Mouse (Mus musculus) neural tube, embryonic 12.5 days (tissue): Measurements from ENCODE around the gene Ppp4r4. TPM values are rescaled to one million over a fixed set of nuclear protein-coding genes. Genes with fewer than 3 reads are reported as not detected.
"Not testable (repeated sequence)": the region's sequence is repeated elsewhere in the genome, so short reads cannot be mapped to it uniquely, and the experiment has no call there.

Experiments used
- ATAC-seq: fragments of 200-750 bp; cut with Nextera tagmentation; 2 replicates; pipeline ENCODE4 v1.8.0; 2017; ENCODE audit warnings: low read depth, mild to moderate bottlenecking, moderate TSS enrichment, moderate library complexity; ENCODE audit not compliant: low FRiP score
- H3K27ac ChIP-seq: fragments of 300-500 bp; sonication (generic); 2 replicates; pipeline ENCODE4 v1.5.1; 2016
- H3K27me3 ChIP-seq: fragments of 300-500 bp; sonication (generic); replicated peaks from 2 replicates; pipeline ENCODE4 v1.6.1; 2016; ENCODE audit warnings: mild to moderate bottlenecking
- H3K36me3 ChIP-seq: fragments of 300-500 bp; sonication (generic); 2 replicates; pipeline ENCODE4 v1.6.1; 2016; ENCODE audit warnings: mild to moderate bottlenecking
- H3K4me1 ChIP-seq: fragments of 300-500 bp; sonication (generic); 2 replicates; pipeline ENCODE4 v1.6.1; 2016
- H3K4me2 ChIP-seq: fragments of 300-500 bp; sonication (generic); replicated peaks from 2 replicates; pipeline ENCODE4 v1.6.1; 2016; ENCODE audit warnings: mild to moderate bottlenecking
- H3K4me3 ChIP-seq: fragments of 300-500 bp; sonication (generic); 2 replicates; pipeline ENCODE4 v1.5.1; 2016
- H3K9ac ChIP-seq: fragments of 300-500 bp; sonication (generic); 2 replicates; pipeline ENCODE4 v1.6.1; 2016; ENCODE audit warnings: mild to moderate bottlenecking
- H3K9me3 ChIP-seq: fragments of 300-500 bp; sonication (generic); 2 replicates; pipeline ENCODE4 v1.6.1; 2016; ENCODE audit warnings: mild to moderate bottlenecking
- WGBS: fragments of 180-500 bp; shearing (Covaris S2); methylation state at CpG from one replicate; pipeline ENCODE4 v1.1.7; 2016; 5-methylcytosine and 5-hydroxymethylcytosine counted together
- polyA plus RNA-seq: library from polyadenylated mRNA; unstranded; fragments of >200 nt; fragmentation: Nextera tagmentation; extraction: Ambion mirVana; gene quantifications from 2 replicates; pipeline ENCODE4 v1.2.1, GENCODE M21; 2016

The Ppp4r4 gene
- polyA plus RNA-seq, result 2.3 and 2.6 TPM in 2 replicates

GRCm38 (mm10) chr12:103532020-103532648 lies at the start of gene Ppp4r4:
TSS of gene Ppp4r4 (plus strand) at chr12:103532283.
- Histone ChIP-seq H3K4me1 (no peaks in the 10 kb centered on the region), H3K27ac (no peak within 1 kb of the TSS), H3K4me2 (peak within 1 kb of the TSS; percentile 95), H3K4me3 (peak within 1 kb of the TSS; percentile 63), H3K9ac (peak within 1 kb of the TSS; percentile 68), H3K9me3 (no peaks in the 10 kb centered on the region), H3K27me3 (no peaks in the 10 kb centered on the region), H3K36me3 (no peaks in the 10 kb centered on the region)
- WGBS, result under 1% methylated on average over 60 of the region's 74 CpGs
- peak; percentile 97 for ATAC-seq

GRCm38 (mm10) chr12:103482781-103483180 lies 49.3 kb upstream of the Ppp4r4 start:
- ATAC-seq, result no peak
- Histone ChIP-seq H3K36me3 (no peaks in the 10 kb centered on the region), H3K9me3 (no peaks in the 10 kb centered on the region), H3K4me1 (no peaks in the 10 kb centered on the region), H3K4me3 (no peak overlapping the region), H3K4me2 (no peak overlapping the region), H3K9ac (no peak overlapping the region), H3K27me3 (no peaks in the 10 kb centered on the region), H3K27ac (no peak overlapping the region)
- WGBS, result 85% methylated on average over 2 of the region's 2 CpGs

GRCm38 (mm10) chr12:103484200-103484972 lies 47.7 kb upstream of the Ppp4r4 start:
- not testable (repeated sequence) for H3K27ac ChIP-seq
- WGBS, result 61% methylated on average over 9 of the region's 9 CpGs

GRCm38 (mm10) chr12:103486726-103487125 lies 45.4 kb upstream of the Ppp4r4 start:
- Histone ChIP-seq H3K9me3 (no peaks in the 10 kb centered on the region), H3K4me1 (no peaks in the 10 kb centered on the region), H3K9ac (no peak overlapping the region), H3K4me2 (no peak overlapping the region), H3K36me3 (no peaks in the 10 kb centered on the region), H3K4me3 (no peak overlapping the region), H3K27ac (no peak overlapping the region), H3K27me3 (no peaks in the 10 kb centered on the region)
- WGBS, result 81% methylated on average over 1 of the region's 1 CpGs
- no peak for ATAC-seq

More at GRCm38 (mm10) chr12:103484200-103484972, 47.7 kb upstream of the Ppp4r4 start:
- not testable (repeated sequence) for H3K9ac ChIP-seq, H3K4me2 ChIP-seq, H3K4me3 ChIP-seq, H3K27me3 ChIP-seq, H3K36me3 ChIP-seq, H3K9me3 ChIP-seq, H3K4me1 ChIP-seq, ATAC-seq

- Histone ChIP-seq H3K9me3 (no peaks in the 10 kb centered on the region), H3K4me2 (no peak overlapping the region), H3K27ac (no peak overlapping the region), H3K27me3 (no peaks in the 10 kb centered on the region), H3K9ac (no peak overlapping the region), H3K4me3 (no peak overlapping the region), H3K4me1 (no peaks in the 10 kb centered on the region), H3K36me3 (no peaks in the 10 kb centered on the region)
- 80% methylated on average over 4 of the region's 4 CpGs for WGBS
- no peak for ATAC-seq
Measured at GRCm38 (mm10) chr12:103487276-103487675, 44.8 kb upstream of the Ppp4r4 start.

- no peak for ATAC-seq
- H3K27ac ChIP-seq, result no peak overlapping the region
- no peaks in the 10 kb centered on the region for H3K27me3 ChIP-seq
- H3K4me2 ChIP-seq, result no peak overlapping the region
- no peaks in the 10 kb centered on the region for H3K9me3 ChIP-seq
- no peaks in the 10 kb centered on the region for H3K36me3 ChIP-seq
- WGBS, result 77% methylated on average over 2 of the region's 2 CpGs
- no peak overlapping the region for H3K4me3 ChIP-seq
- no peaks in the 10 kb centered on the region for H3K4me1 ChIP-seq
- H3K9ac ChIP-seq, result no peak overlapping the region
Measured at GRCm38 (mm10) chr12:103487750-103488149, 44.3 kb upstream of the Ppp4r4 start.

- WGBS, result 81% methylated on average over 3 of the region's 3 CpGs
- Histone ChIP-seq H3K36me3 (no peaks in the 10 kb centered on the region), H3K4me2 (no peak overlapping the region), H3K9ac (no peak overlapping the region), H3K4me3 (no peak overlapping the region), H3K27me3 (no peaks in the 10 kb centered on the region), H3K4me1 (no peaks in the 10 kb centered on the region), H3K9me3 (no peaks in the 10 kb centered on the region), H3K27ac (no peak overlapping the region)
- no peak for ATAC-seq
Measured at GRCm38 (mm10) chr12:103491091-103491730, 40.9 kb upstream of the Ppp4r4 start.

GRCm38 (mm10) chr12:103492767-103493166 lies 39.3 kb upstream of the Ppp4r4 start:
- no peaks in the 10 kb centered on the region for H3K4me1 ChIP-seq
- 40% methylated on average over 5 of the region's 5 CpGs for WGBS
- H3K36me3 ChIP-seq, result no peaks in the 10 kb centered on the region
- no peak overlapping the region for H3K9ac ChIP-seq
- no peaks in the 10 kb centered on the region for H3K9me3 ChIP-seq
- no peaks in the 10 kb centered on the region for H3K27me3 ChIP-seq
- H3K27ac ChIP-seq, result no peak overlapping the region
- no peak overlapping the region for H3K4me3 ChIP-seq
- ATAC-seq, result 0 out of 2 replicates have a peak, but pooled peaks have one; percentile 48
- H3K4me2 ChIP-seq, result no peak overlapping the region

- H3K27ac ChIP-seq, result no peak overlapping the region
- H3K4me1 ChIP-seq, result no peaks in the 10 kb centered on the region
- 23% methylated on average over 6 of the region's 6 CpGs for WGBS
- no peak overlapping the region for H3K4me3 ChIP-seq
- no peak overlapping the region for H3K9ac ChIP-seq
- no peaks in the 10 kb centered on the region for H3K27me3 ChIP-seq
- no peak overlapping the region for H3K4me2 ChIP-seq
- H3K9me3 ChIP-seq, result no peaks in the 10 kb centered on the region
- no peaks in the 10 kb centered on the region for H3K36me3 ChIP-seq
- no peak for ATAC-seq
Measured at GRCm38 (mm10) chr12:103494486-103494885, 37.6 kb upstream of the Ppp4r4 start.

- H3K27ac ChIP-seq, result no peak overlapping the region
- ATAC-seq, result no peak
- no peak overlapping the region for H3K9ac ChIP-seq
- H3K4me1 ChIP-seq, result no peaks in the 10 kb centered on the region
- no peaks in the 10 kb centered on the region for H3K27me3 ChIP-seq
- no peak overlapping the region for H3K4me3 ChIP-seq
- no peaks in the 10 kb centered on the region for H3K36me3 ChIP-seq
- WGBS, result 80% methylated on average over 5 of the region's 5 CpGs
- H3K4me2 ChIP-seq, result no peak overlapping the region
- no peaks in the 10 kb centered on the region for H3K9me3 ChIP-seq
Measured at GRCm38 (mm10) chr12:103498768-103499167, 33.3 kb upstream of the Ppp4r4 start.

GRCm38 (mm10) chr12:103499261-103499660 lies 32.8 kb upstream of the Ppp4r4 start:
- Histone ChIP-seq H3K27ac (no peak overlapping the region), H3K9me3 (no peaks in the 10 kb centered on the region), H3K4me2 (no peak overlapping the region), H3K36me3 (no peaks in the 10 kb centered on the region), H3K9ac (no peak overlapping the region), H3K4me1 (no peaks in the 10 kb centered on the region), H3K27me3 (no peaks in the 10 kb centered on the region), H3K4me3 (no peak overlapping the region)
- 80% methylated on average over 2 of the region's 2 CpGs for WGBS
- no peak for ATAC-seq

- 85% methylated on average over 3 of the region's 3 CpGs for WGBS
Measured at GRCm38 (mm10) chr12:103503300-103503699, 28.8 kb upstream of the Ppp4r4 start.

More at GRCm38 (mm10) chr12:103503300-103503699, 28.8 kb upstream of the Ppp4r4 start:
- no peak overlapping the region for H3K9ac ChIP-seq
- ATAC-seq, result no peak
- no peaks in the 10 kb centered on the region for H3K36me3 ChIP-seq
- no peaks in the 10 kb centered on the region for H3K27me3 ChIP-seq
- H3K27ac ChIP-seq, result no peak overlapping the region
- H3K4me3 ChIP-seq, result no peak overlapping the region
- no peak overlapping the region for H3K4me2 ChIP-seq
- H3K4me1 ChIP-seq, result no peaks in the 10 kb centered on the region
- no peaks in the 10 kb centered on the region for H3K9me3 ChIP-seq
